8 mouse cellular contexts compared by ENCODE assay signal in genomic region chr9:78481423-78482331, GRCm38 (mm10). TPM values are rescaled to one million over a fixed set of nuclear protein-coding genes. Genes with fewer than 3 reads are reported as not detected.
DNase-seq lines count a peak whose midpoint lies in the region; ATAC-seq and TF ChIP-seq lines count a peak whose summit lies in the region.

No protein-coding gene starts in this region.

- peak overlapping the region; percentile 63 for H3K4me2 ChIP-seq in embryonic facial prominence, embryonic 14.5 days (ENCODE audit: low read depth, low read length)
- peak overlapping the region; percentile 71 for H3K4me2 ChIP-seq in limb, embryonic 13.5 days (replicated peaks)
- H3K4me2 ChIP-seq in midbrain, embryonic 16.5 days (ENCODE audit: low read length) = peak overlapping the region; percentile 69

- under 1% methylated on average over 46 of the region's 77 CpGs for WGBS in embryonic facial prominence, embryonic 14.5 days
- WGBS in heart, adult 2 months = under 1% methylated on average over 70 of the region's 77 CpGs
- 2% methylated on average over 73 of the region's 77 CpGs for WGBS in limb, embryonic 13.5 days
- WGBS in midbrain, embryonic 16.5 days = under 1% methylated on average over 69 of the region's 77 CpGs

- H3K9ac ChIP-seq in embryonic facial prominence, embryonic 14.5 days (ENCODE audit: low read depth, low read length) = peak overlapping the region; percentile 100
- peak overlapping the region; percentile 93 for H3K9ac ChIP-seq in heart, adult 2 months (ENCODE audit: low read depth, low read length)
- H3K9ac ChIP-seq in limb, embryonic 13.5 days = peak overlapping the region; percentile 100
- H3K9ac ChIP-seq in midbrain, embryonic 16.5 days (ENCODE audit: low read depth, low read length) = peak overlapping the region; percentile 100

- no peak for TF ChIP-seq CTCF in heart, adult 2 months (IDR thresholded peaks at IDR 0.05)

- peaks cover 37% of the 10 kb centered on the region for H3K36me3 ChIP-seq in embryonic facial prominence, embryonic 14.5 days (ENCODE audit: control insufficient read depth, insufficient read depth, low read length)
- H3K36me3 ChIP-seq in heart, adult 2 months (ENCODE audit: control insufficient read depth, insufficient read depth, low read length) = peaks cover 23% of the 10 kb centered on the region
- H3K36me3 ChIP-seq in limb, embryonic 13.5 days = peaks cover 36% of the 10 kb centered on the region
- peaks cover 15% of the 10 kb centered on the region for H3K36me3 ChIP-seq in midbrain, embryonic 16.5 days (ENCODE audit: control insufficient read depth, insufficient read depth, low read length)

- TF ChIP-seq EP300 in heart, adult 2 months (IDR thresholded peaks at IDR 0.05; ENCODE audit: insufficient read depth, low read depth, low read length) = peak; percentile 63; the same call in 1 of the 2 replicates

- peak; percentile 99 for ATAC-seq in embryonic facial prominence, embryonic 14.5 days (ENCODE audit: low read depth)
- peak; percentile 99 for ATAC-seq in limb, embryonic 13.5 days (ENCODE audit: low FRiP score, low read depth)
- ATAC-seq in midbrain, embryonic 16.5 days = peak; percentile 99

- H3K4me3 ChIP-seq in embryonic facial prominence, embryonic 14.5 days (ENCODE audit: low read depth, low read length) = peak overlapping the region; percentile 98
- peak overlapping the region; percentile 86 for H3K4me3 ChIP-seq in heart, adult 2 months
- H3K4me3 ChIP-seq in limb, embryonic 13.5 days = peak overlapping the region; percentile 97
- peak overlapping the region; percentile 95 for H3K4me3 ChIP-seq in midbrain, embryonic 16.5 days (ENCODE audit: low read depth, low read length)

- DNase-seq in 3T3-L1 (ENCODE audit: low read depth, low spot score) = peak; percentile 98
- peak; percentile 91 to 92 for DNase-seq in adrenal gland, postnatal 4 days (ENCODE audit: low spot score in 2 of 2)
- DNase-seq in embryonic facial prominence, embryonic 14.5 days (ENCODE audit: low spot score) = peak; percentile 100
- DNase-seq in heart, adult 2 months = peak; percentile 95
- DNase-seq in kidney, adult 8-10 months = peak; percentile 96 to 98
- DNase-seq in spleen, postnatal 10 days (ENCODE audit: low spot score in 2 of 2) = peak; percentile 93

- no peaks in the 10 kb centered on the region for H3K27me3 ChIP-seq in embryonic facial prominence, embryonic 14.5 days (replicated peaks; ENCODE audit: control insufficient read depth, insufficient read depth, low read length)
- no peaks in the 10 kb centered on the region; the same call in 1 of the 2 replicates for H3K27me3 ChIP-seq in heart, adult 2 months (ENCODE audit: control insufficient read depth, insufficient read depth, low read length)
- no peaks in the 10 kb centered on the region for H3K27me3 ChIP-seq in limb, embryonic 13.5 days
- H3K27me3 ChIP-seq in midbrain, embryonic 16.5 days (ENCODE audit: control insufficient read depth, insufficient read depth, low read depth, low read length) = no peaks in the 10 kb centered on the region

- no peaks in the 10 kb centered on the region for H3K9me3 ChIP-seq in embryonic facial prominence, embryonic 14.5 days (ENCODE audit: control insufficient read depth, low read length)
- H3K9me3 ChIP-seq in limb, embryonic 13.5 days = no peaks in the 10 kb centered on the region
- no peaks in the 10 kb centered on the region for H3K9me3 ChIP-seq in midbrain, embryonic 16.5 days (replicated peaks; ENCODE audit: control insufficient read depth, low read length, poor library complexity, severe bottlenecking)

- peaks cover 9% of the 10 kb centered on the region; the same call in 1 of the 2 replicates for H3K4me1 ChIP-seq in embryonic facial prominence, embryonic 14.5 days (ENCODE audit: control insufficient read depth, insufficient read depth, low read length)
- peaks cover 4% of the 10 kb centered on the region for H3K4me1 ChIP-seq in heart, adult 2 months (ENCODE audit: control insufficient read depth, insufficient read depth, low read length)
- peaks cover 26% of the 10 kb centered on the region for H3K4me1 ChIP-seq in limb, embryonic 13.5 days
- H3K4me1 ChIP-seq in midbrain, embryonic 16.5 days (ENCODE audit: control insufficient read depth, insufficient read depth, low read length) = peaks cover 33% of the 10 kb centered on the region

- H3K27ac ChIP-seq in embryonic facial prominence, embryonic 14.5 days (replicated peaks; ENCODE audit: low read depth, low read length) = peak overlapping the region; percentile 99
- peak overlapping the region; percentile 97 for H3K27ac ChIP-seq in heart, adult 2 months
- H3K27ac ChIP-seq in limb, embryonic 13.5 days = peak overlapping the region; percentile 99
- peak overlapping the region; percentile 100 for H3K27ac ChIP-seq in midbrain, embryonic 16.5 days (ENCODE audit: low read length)

- intact Hi-C loops in heart, adult 2 months (cut with DNase I) = loop anchor here (2.0 to 5.0 kb wide), 2 partner anchors 34 to 45 kb away; partner anchors contain the start of genes Gm17324 and Mto1

- TF ChIP-seq POLR2A in heart, adult 2 months (IDR thresholded peaks at IDR 0.05; ENCODE audit: insufficient read depth, low read depth, low read length) = peak; percentile 97

- no peaks in the 10 kb centered on the region for H3K79me2 ChIP-seq in heart, adult 2 months (replicated peaks; ENCODE audit: control insufficient read depth, insufficient read depth, low read length)

RNA-seq across cellular contexts. Expression of gene Eef1a1, which starts 7.3 kb away (rescaled TPM):
- 1,000 to 10,000 TPM; 7,895 to 7,946 TPM for total RNA-seq in adrenal gland, postnatal 4 days (2021)
- polyA plus RNA-seq in embryonic facial prominence, embryonic 14.5 days (2014; fragmentation: Nextera tagmentation; extraction: Ambion mirVana) = 5,674 and 6,022 TPM in 2 replicates
- total RNA-seq in heart, adult 2 months (2021) = 1,000 to 10,000 TPM in 1 of 2 experiments, 100 to 1,000 TPM in 1; 970 to 1,045 TPM
- 901 and 1,346 TPM in 2 replicates for polyA plus RNA-seq in heart, adult 2 months (2012; rRNA removed)
- 5,052 and 5,054 TPM in 2 replicates for polyA plus RNA-seq in limb, embryonic 13.5 days (2015; fragmentation: Nextera tagmentation; extraction: Ambion mirVana)
- 2,998 and 3,109 TPM in 2 replicates for polyA plus RNA-seq in midbrain, embryonic 16.5 days (2015; fragmentation: Nextera tagmentation; extraction: Ambion mirVana)

RNA-seq across cellular contexts. Expression of gene Gm17324, which starts 33.1 kb away (rescaled TPM):
- under 1 TPM; 0.34 to 0.79 TPM for total RNA-seq in adrenal gland, postnatal 4 days (2021)
- 0.71 TPM in 1 of 2 replicates, not detected in the other for polyA plus RNA-seq in embryonic facial prominence, embryonic 14.5 days (2014; fragmentation: Nextera tagmentation; extraction: Ambion mirVana)
- total RNA-seq in heart, adult 2 months (2021) = not detected
- polyA plus RNA-seq in heart, adult 2 months (2012; rRNA removed) = not detected in 2 replicates
- polyA plus RNA-seq in limb, embryonic 13.5 days (2015; fragmentation: Nextera tagmentation; extraction: Ambion mirVana) = 0.27 and 0.28 TPM in 2 replicates
- 1.7 and 2.1 TPM in 2 replicates for polyA plus RNA-seq in midbrain, embryonic 16.5 days (2015; fragmentation: Nextera tagmentation; extraction: Ambion mirVana)

RNA-seq across cellular contexts. Expression of gene Mto1, which starts 33.7 kb away (rescaled TPM):
- 10 to 100 TPM; 25.4 to 27.7 TPM for total RNA-seq in adrenal gland, postnatal 4 days (2021)
- polyA plus RNA-seq in embryonic facial prominence, embryonic 14.5 days (2014; fragmentation: Nextera tagmentation; extraction: Ambion mirVana) = 21.4 and 22.1 TPM in 2 replicates
- total RNA-seq in heart, adult 2 months (2021) = 10 to 100 TPM; 22.5 to 27.6 TPM
- polyA plus RNA-seq in heart, adult 2 months (2012; rRNA removed) = 15.8 and 24.9 TPM in 2 replicates
- polyA plus RNA-seq in limb, embryonic 13.5 days (2015; fragmentation: Nextera tagmentation; extraction: Ambion mirVana) = 21.1 and 23.6 TPM in 2 replicates
- polyA plus RNA-seq in midbrain, embryonic 16.5 days (2015; fragmentation: Nextera tagmentation; extraction: Ambion mirVana) = 27.9 and 29.3 TPM in 2 replicates

RNA-seq across cellular contexts. Expression of gene Cgas, which starts 38.6 kb away (rescaled TPM):
- 1 to 10 TPM; 1.6 to 1.7 TPM for total RNA-seq in adrenal gland, postnatal 4 days (2021)
- 2.8 TPM in 2 replicates for polyA plus RNA-seq in embryonic facial prominence, embryonic 14.5 days (2014; fragmentation: Nextera tagmentation; extraction: Ambion mirVana)
- under 1 TPM; 0.43 to 0.55 TPM for total RNA-seq in heart, adult 2 months (2021)
- 0.20 and 0.32 TPM in 2 replicates for polyA plus RNA-seq in heart, adult 2 months (2012; rRNA removed)
- polyA plus RNA-seq in limb, embryonic 13.5 days (2015; fragmentation: Nextera tagmentation; extraction: Ambion mirVana) = 2.5 and 2.6 TPM in 2 replicates
- polyA plus RNA-seq in midbrain, embryonic 16.5 days (2015; fragmentation: Nextera tagmentation; extraction: Ambion mirVana) = 0.53 and 0.74 TPM in 2 replicates

Comparison
In these comparisons a context has a peak if more than half of its experiments do, and no peak if none do; other contexts are left out.
1. Peak in every context shown above with its lines: DNase-seq, ATAC-seq, H3K4me3 ChIP-seq and H3K27ac ChIP-seq.